Mouse (Mus musculus): ENCODE data around the gene Syndig1. TPM values are rescaled to one million over a fixed set of nuclear protein-coding genes. Genes with fewer than 3 reads are reported as not detected.
A peak's percentile ranks its signal among the peaks of the same experiment; 100 is the strongest.

Gene Syndig1
- polyA plus RNA-seq, 1 experiment from 2014 or later = 4.2 TPM

GRCm38 (mm10) chr2:149987610-149988009, 158.6 kb downstream of the Syndig1 start:
- Histone ChIP-seq H3K4me1 (no peaks in the 10 kb centered on the region), H3K27ac (no peak overlapping the region), H3K9ac (no peak overlapping the region), H3K4me2 (no peak overlapping the region), H3K27me3 (no peaks in the 10 kb centered on the region), H3K36me3 (no peaks in the 10 kb centered on the region), H3K9me3 (no peaks in the 10 kb centered on the region), H3K4me3 (no peak overlapping the region)
- no peak for ATAC-seq (ENCODE audit: insufficient number of reproducible peaks, insufficient read depth, low FRiP score, low TSS enrichment, low read depth)

GRCm38 (mm10) chr2:149991506-149991905, 162.5 kb downstream of the Syndig1 start:
- no peak overlapping the region for H3K4me3 ChIP-seq
- H3K4me2 ChIP-seq = no peak overlapping the region
- no peak for ATAC-seq (ENCODE audit: insufficient number of reproducible peaks, insufficient read depth, low FRiP score, low TSS enrichment, low read depth)
- no peaks in the 10 kb centered on the region for H3K9me3 ChIP-seq
- no peaks in the 10 kb centered on the region for H3K4me1 ChIP-seq
- H3K27me3 ChIP-seq = no peaks in the 10 kb centered on the region
- no peak overlapping the region for H3K9ac ChIP-seq
- no peaks in the 10 kb centered on the region for H3K36me3 ChIP-seq
- WGBS = 67% methylated on average over 2 of the region's 2 CpGs
- H3K27ac ChIP-seq = no peak overlapping the region

DNA sequence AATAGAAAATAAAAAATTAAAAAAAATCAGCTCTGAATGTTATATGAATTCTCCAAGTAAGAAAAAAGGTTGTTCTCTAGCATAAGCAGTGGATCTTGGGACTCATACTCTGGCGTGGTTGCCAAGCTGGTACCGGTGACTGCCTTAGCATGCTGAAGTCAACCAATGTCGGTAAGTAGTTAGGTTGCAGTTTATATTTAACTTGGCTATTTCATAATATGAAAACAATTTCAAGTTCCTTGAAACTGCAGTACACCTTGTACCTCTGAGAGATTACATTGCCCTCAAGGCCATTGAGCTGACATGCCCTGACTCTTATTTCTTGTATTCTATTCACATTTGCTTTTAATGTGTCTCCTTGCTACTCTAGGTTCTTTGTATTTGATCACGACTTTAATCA, 163.9 kb downstream of the Syndig1 start:
- Histone ChIP-seq H3K36me3 (no peaks in the 10 kb centered on the region), H3K27me3 (no peaks in the 10 kb centered on the region), H3K4me3 (no peak overlapping the region), H3K27ac (no peak overlapping the region), H3K9me3 (no peaks in the 10 kb centered on the region), H3K4me2 (no peak overlapping the region), H3K4me1 (peaks cover 8% of the 10 kb centered on the region), H3K9ac (no peak overlapping the region)
- WGBS = 81% methylated on average over 4 of the region's 4 CpGs
- no peak for ATAC-seq (ENCODE audit: insufficient number of reproducible peaks, insufficient read depth, low FRiP score, low TSS enrichment, low read depth)

GRCm38 (mm10) chr2:149996382-149996964, 167.5 kb downstream of the Syndig1 start:
- Histone ChIP-seq H3K9ac (no peak overlapping the region), H3K36me3 (no peaks in the 10 kb centered on the region), H3K4me1 (peaks cover 14% of the 10 kb centered on the region), H3K4me2 (no peak overlapping the region), H3K27ac (no peak overlapping the region), H3K27me3 (no peaks in the 10 kb centered on the region), H3K9me3 (no peaks in the 10 kb centered on the region), H3K4me3 (no peak overlapping the region)
- ATAC-seq (ENCODE audit: insufficient number of reproducible peaks, insufficient read depth, low FRiP score, low TSS enrichment, low read depth) = no peak
- 76% methylated on average over 5 of the region's 5 CpGs for WGBS

DNA sequence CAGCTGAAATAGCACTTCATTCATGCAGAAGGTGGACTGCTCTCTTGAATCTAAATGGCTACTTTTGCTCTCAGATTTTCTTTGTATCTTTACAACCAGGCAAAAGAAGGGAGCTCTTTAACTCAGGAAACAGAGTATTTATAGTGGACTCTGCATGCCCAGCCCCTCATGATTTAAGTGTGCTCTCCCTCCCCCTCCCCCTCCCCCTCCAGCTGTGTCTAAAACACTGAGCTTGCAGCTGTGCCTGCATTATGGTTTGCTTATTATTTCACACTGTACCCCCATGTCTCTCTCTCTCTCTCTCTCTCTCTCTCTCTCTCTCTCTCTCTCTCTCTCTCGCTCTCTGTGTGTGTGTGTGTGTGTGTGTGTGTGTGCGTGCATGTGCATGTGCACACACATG, 168.6 kb downstream of the Syndig1 start:
- no peak overlapping the region for H3K4me3 ChIP-seq
- no peaks in the 10 kb centered on the region for H3K9me3 ChIP-seq
- H3K4me1 ChIP-seq = peaks cover 14% of the 10 kb centered on the region
- no peaks in the 10 kb centered on the region for H3K27me3 ChIP-seq
- peak; percentile 50; the same call in 1 of the 2 replicates for ATAC-seq (ENCODE audit: insufficient number of reproducible peaks, insufficient read depth, low FRiP score, low TSS enrichment, low read depth)
- no peak overlapping the region for H3K9ac ChIP-seq
- H3K27ac ChIP-seq = peak overlapping the region; percentile 34; the same call in 1 of the 2 replicates
- no peak overlapping the region for H3K4me2 ChIP-seq
- H3K36me3 ChIP-seq = no peaks in the 10 kb centered on the region
- 88% methylated on average over 2 of the region's 2 CpGs for WGBS

GRCm38 (mm10) chr2:149998373-149999108, 169.5 kb downstream of the Syndig1 start:
- Histone ChIP-seq H3K36me3 (no peaks in the 10 kb centered on the region), H3K9ac (no peak overlapping the region), H3K4me2 (no peak overlapping the region), H3K27ac (no peak overlapping the region), H3K4me1 (peaks cover 14% of the 10 kb centered on the region), H3K27me3 (no peaks in the 10 kb centered on the region), H3K9me3 (no peaks in the 10 kb centered on the region), H3K4me3 (no peak overlapping the region)
- 64% methylated on average over 4 of the region's 4 CpGs for WGBS
- ATAC-seq (ENCODE audit: insufficient number of reproducible peaks, insufficient read depth, low FRiP score, low TSS enrichment, low read depth) = no peak

DNA sequence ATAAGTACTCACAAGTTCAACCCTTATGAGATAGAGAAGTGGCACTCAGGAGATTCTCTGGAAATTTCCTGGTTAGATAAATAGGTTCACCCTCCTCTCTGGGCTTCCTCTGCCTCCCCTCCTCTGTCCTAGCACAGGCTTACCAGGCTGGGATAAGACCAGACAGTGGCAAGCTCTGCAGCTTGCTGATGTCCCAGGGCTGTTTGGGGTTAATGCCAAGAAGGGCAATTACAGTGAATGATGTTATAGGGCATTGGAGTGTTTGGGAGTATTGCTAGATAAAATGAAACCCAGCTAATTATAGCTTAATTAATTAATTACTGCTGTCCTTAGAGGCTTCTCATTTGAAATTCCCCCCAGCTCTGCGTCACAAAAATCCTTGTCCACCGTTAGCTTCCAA, 171.6 kb downstream of the Syndig1 start:
- Histone ChIP-seq H3K4me3 (no peak overlapping the region), H3K27me3 (no peaks in the 10 kb centered on the region), H3K9ac (no peak overlapping the region), H3K4me1 (peaks cover 14% of the 10 kb centered on the region), H3K4me2 (no peak overlapping the region), H3K36me3 (no peaks in the 10 kb centered on the region), H3K27ac (no peak overlapping the region), H3K9me3 (no peaks in the 10 kb centered on the region)
- ATAC-seq (ENCODE audit: insufficient number of reproducible peaks, insufficient read depth, low FRiP score, low TSS enrichment, low read depth) = no peak
- WGBS = 68% methylated on average over 2 of the region's 2 CpGs

GRCm38 (mm10) chr2:150003499-150003898, 174.5 kb downstream of the Syndig1 start:
- no peak for ATAC-seq (ENCODE audit: insufficient number of reproducible peaks, insufficient read depth, low FRiP score, low TSS enrichment, low read depth)
- Histone ChIP-seq H3K9ac (no peak overlapping the region), H3K27me3 (no peaks in the 10 kb centered on the region), H3K9me3 (no peaks in the 10 kb centered on the region), H3K27ac (no peak overlapping the region), H3K4me1 (0 out of 2 replicates have a peak, but pooled peaks cover under 1% of the 10 kb centered on the region), H3K4me3 (no peak overlapping the region), H3K36me3 (no peaks in the 10 kb centered on the region), H3K4me2 (no peak overlapping the region)
- WGBS = 86% methylated on average over 3 of the region's 3 CpGs

DNA sequence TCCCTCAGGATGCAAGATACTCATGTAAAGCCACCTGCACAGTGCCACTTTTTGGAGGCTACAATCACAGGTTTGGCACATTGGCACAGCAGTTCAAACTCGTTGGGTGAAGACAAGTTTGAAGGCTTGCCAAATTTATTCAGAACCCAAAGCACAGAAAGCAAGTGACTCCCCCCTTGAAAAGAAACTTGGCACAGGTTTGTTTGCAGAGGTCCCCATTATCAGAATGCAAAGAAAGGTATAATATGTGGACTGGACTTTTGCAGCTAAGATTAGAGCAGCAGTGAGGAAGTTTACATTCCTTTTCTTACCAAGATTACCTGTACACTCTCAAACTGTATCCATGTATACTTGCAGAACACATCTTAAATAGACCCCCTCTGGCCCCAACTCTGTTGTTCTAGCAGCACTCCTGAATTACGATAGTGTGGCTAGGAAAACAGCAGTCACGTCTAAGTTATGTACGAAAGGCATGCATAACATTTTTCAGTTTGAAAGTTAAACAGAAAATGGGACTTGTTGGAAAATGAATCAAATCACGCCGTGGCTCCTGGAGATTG, 183.9 kb downstream of the Syndig1 start:
- Histone ChIP-seq H3K4me3 (no peak overlapping the region), H3K4me2 (no peak overlapping the region), H3K4me1 (no peaks in the 10 kb centered on the region), H3K27ac (no peak overlapping the region), H3K27me3 (no peaks in the 10 kb centered on the region), H3K36me3 (no peaks in the 10 kb centered on the region), H3K9me3 (no peaks in the 10 kb centered on the region), H3K9ac (no peak overlapping the region)
- WGBS = 69% methylated on average over 6 of the region's 6 CpGs
- no peak for ATAC-seq (ENCODE audit: insufficient number of reproducible peaks, insufficient read depth, low FRiP score, low TSS enrichment, low read depth)

DNA sequence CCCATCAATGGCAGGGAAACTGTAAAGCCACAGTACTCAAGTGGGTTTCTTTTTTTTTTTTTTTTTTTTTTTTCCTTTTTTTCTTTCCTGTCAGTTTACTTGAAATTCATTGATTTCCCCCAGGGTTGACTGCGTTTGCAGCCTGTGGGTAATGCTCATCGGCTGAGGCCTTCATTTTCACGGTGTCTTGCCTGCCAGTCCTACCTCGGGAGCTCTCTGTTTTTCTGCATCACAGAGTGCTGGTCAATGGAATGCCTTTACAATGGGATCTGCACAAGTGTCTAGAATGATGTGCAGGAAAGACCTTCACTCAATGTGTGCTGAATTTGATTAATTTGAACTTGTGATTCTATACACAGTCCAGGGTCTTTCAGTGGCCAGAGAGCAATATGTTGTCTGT, 184.8 kb downstream of the Syndig1 start:
- Histone ChIP-seq H3K27me3 (no peaks in the 10 kb centered on the region), H3K27ac (no peak overlapping the region), H3K9ac (no peak overlapping the region), H3K4me2 (no peak overlapping the region), H3K4me3 (no peak overlapping the region), H3K9me3 (no peaks in the 10 kb centered on the region), H3K4me1 (no peaks in the 10 kb centered on the region), H3K36me3 (no peaks in the 10 kb centered on the region)
- WGBS = 79% methylated on average over 4 of the region's 4 CpGs
- no peak for ATAC-seq (ENCODE audit: insufficient number of reproducible peaks, insufficient read depth, low FRiP score, low TSS enrichment, low read depth)

- Histone ChIP-seq H3K4me3 (no peak overlapping the region), H3K4me2 (no peak overlapping the region), H3K4me1 (no peaks in the 10 kb centered on the region), H3K27ac (no peak overlapping the region), H3K9me3 (no peaks in the 10 kb centered on the region), H3K9ac (no peak overlapping the region), H3K36me3 (no peaks in the 10 kb centered on the region), H3K27me3 (no peaks in the 10 kb centered on the region)
- no peak for ATAC-seq (ENCODE audit: insufficient number of reproducible peaks, insufficient read depth, low FRiP score, low TSS enrichment, low read depth)
- 65% methylated on average over 5 of the region's 5 CpGs for WGBS
Measured at GRCm38 (mm10) chr2:150016303-150016702, 187.3 kb downstream of the Syndig1 start.

DNA sequence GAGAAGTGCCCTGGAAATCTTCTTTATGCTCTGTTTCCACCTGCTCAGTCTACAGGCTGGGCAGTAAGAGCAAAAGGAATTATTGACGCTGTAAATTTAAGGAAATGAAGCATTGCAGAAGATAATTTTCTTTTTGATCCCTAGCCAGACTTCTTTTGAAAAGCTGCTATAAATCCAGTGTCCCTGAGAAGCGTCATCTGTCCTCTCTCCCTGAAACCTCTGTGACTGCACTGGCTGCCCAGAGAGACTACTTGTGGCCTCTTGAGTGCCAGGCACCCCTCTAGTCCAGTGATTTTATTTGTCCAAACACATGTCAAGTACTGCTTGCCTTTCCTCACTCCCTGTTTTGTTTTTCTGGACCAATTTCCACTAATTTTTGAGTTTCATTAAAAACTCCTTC, 191.7 kb downstream of the Syndig1 start:
- no peak overlapping the region for H3K9ac ChIP-seq

More for the DNA sequence above, 191.7 kb downstream of the Syndig1 start:
- no peak overlapping the region for H3K27ac ChIP-seq
- ATAC-seq (ENCODE audit: insufficient number of reproducible peaks, insufficient read depth, low FRiP score, low TSS enrichment, low read depth) = no peak
- H3K9me3 ChIP-seq = no peaks in the 10 kb centered on the region
- H3K36me3 ChIP-seq = no peaks in the 10 kb centered on the region
- no peak overlapping the region for H3K4me2 ChIP-seq
- no peaks in the 10 kb centered on the region for H3K27me3 ChIP-seq
- no peaks in the 10 kb centered on the region for H3K4me1 ChIP-seq
- H3K4me3 ChIP-seq = no peak overlapping the region
- 70% methylated on average over 2 of the region's 2 CpGs for WGBS

Data from embryonic facial prominence, embryonic 13.5 days (tissue).